Mouse (Mus musculus): ENCODE results near the gene Fbln1.

- no peak for TF ChIP-seq CTCF (IDR thresholded peaks at IDR 0.05; ENCODE audit: extremely low read depth, insufficient read depth, insufficient read length, insufficient replicate concordance)
- no peak for TF ChIP-seq POLR2A (IDR thresholded peaks at IDR 0.05; ENCODE audit: low read depth, low read length)
These were observed 101.4 kb downstream of the Fbln1 start for GRCm38 (mm10) chr15:85307061-85307660.

Measured in spleen, adult 2 months (tissue).